Mouse (Mus musculus): Measurements from ENCODE around the gene Gnaz. TPM values are rescaled to one million over a fixed set of nuclear protein-coding genes. Genes with fewer than 3 reads are reported as not detected.

Gene Gnaz
- total and polyA plus RNA-seq, 3 experiments = 0.80 to 1.3 (median 1.0) TPM

- WGBS = 92% methylated on average over 2 of the region's 2 CpGs
- intact Hi-C loops (cut with DNase I) = no loop called here
- Histone ChIP-seq H3K79me2 (replicated peaks; ENCODE audit: control insufficient read depth, insufficient read depth, low read length) (no peaks in the 10 kb centered on the region), H3K36me3 (ENCODE audit: control insufficient read depth, insufficient read depth, low read length) (no peaks in the 10 kb centered on the region), H3K27ac (no peak overlapping the region), H3K4me1 (ENCODE audit: control insufficient read depth, insufficient read depth, low read length) (no peaks in the 10 kb centered on the region), H3K27me3 (ENCODE audit: control insufficient read depth, insufficient read depth, low read length) (no peaks in the 10 kb centered on the region; the same call in 1 of the 2 replicates), H3K4me3 (no peak overlapping the region), H3K9ac (ENCODE audit: low read depth, low read length) (no peak overlapping the region)
- TF ChIP-seq POLR2A (IDR thresholded peaks at IDR 0.05; ENCODE audit: insufficient read depth, low read depth, low read length) = no peak
- TF ChIP-seq EP300 (IDR thresholded peaks at IDR 0.05; ENCODE audit: insufficient read depth, low read depth, low read length) = no peak
- no peak for TF ChIP-seq CTCF (IDR thresholded peaks at IDR 0.05)
- DNase-seq = no peak
Measured at GRCm38 (mm10) chr10:74969266-74969665, 2.3 kb downstream of the Gnaz start.

- TF ChIP-seq CTCF (IDR thresholded peaks at IDR 0.05) (no peak), EP300 (IDR thresholded peaks at IDR 0.05; ENCODE audit: insufficient read depth, low read depth, low read length) (no peak), POLR2A (IDR thresholded peaks at IDR 0.05; ENCODE audit: insufficient read depth, low read depth, low read length) (no peak)
- DNase-seq = no peak
- intact Hi-C loops (cut with DNase I) = no loop called here
- Histone ChIP-seq H3K27ac (no peak overlapping the region), H3K4me1 (ENCODE audit: control insufficient read depth, insufficient read depth, low read length) (no peaks in the 10 kb centered on the region), H3K9ac (ENCODE audit: low read depth, low read length) (no peak overlapping the region), H3K4me3 (no peak overlapping the region), H3K36me3 (ENCODE audit: control insufficient read depth, insufficient read depth, low read length) (no peaks in the 10 kb centered on the region), H3K27me3 (ENCODE audit: control insufficient read depth, insufficient read depth, low read length) (no peaks in the 10 kb centered on the region), H3K79me2 (replicated peaks; ENCODE audit: control insufficient read depth, insufficient read depth, low read length) (no peaks in the 10 kb centered on the region)
- WGBS = 77% methylated on average over 6 of the region's 6 CpGs
Measured at GRCm38 (mm10) chr10:74973026-74973425, 6.0 kb downstream of the Gnaz start.

GRCm38 (mm10) chr10:74975626-74976025, 8.6 kb downstream of the Gnaz start:
- H3K27me3 ChIP-seq (ENCODE audit: control insufficient read depth, insufficient read depth, low read length) = no peaks in the 10 kb centered on the region
- WGBS = 49% methylated on average over 7 of the region's 7 CpGs
- no peak overlapping the region for H3K4me3 ChIP-seq
- H3K9ac ChIP-seq (ENCODE audit: low read depth, low read length) = no peak overlapping the region
- no peaks in the 10 kb centered on the region for H3K36me3 ChIP-seq (ENCODE audit: control insufficient read depth, insufficient read depth, low read length)
- TF ChIP-seq CTCF (IDR thresholded peaks at IDR 0.05) = no peak
- TF ChIP-seq POLR2A (IDR thresholded peaks at IDR 0.05; ENCODE audit: insufficient read depth, low read depth, low read length) = no peak
- no peak for TF ChIP-seq EP300 (IDR thresholded peaks at IDR 0.05; ENCODE audit: insufficient read depth, low read depth, low read length)
- no peak overlapping the region for H3K27ac ChIP-seq
- intact Hi-C loops (cut with DNase I) = no loop called here
- no peaks in the 10 kb centered on the region for H3K4me1 ChIP-seq (ENCODE audit: control insufficient read depth, insufficient read depth, low read length)
- DNase-seq = no peak
- no peaks in the 10 kb centered on the region for H3K79me2 ChIP-seq (replicated peaks; ENCODE audit: control insufficient read depth, insufficient read depth, low read length)

GRCm38 (mm10) chr10:74976429-74976828, 9.5 kb downstream of the Gnaz start:
- Histone ChIP-seq H3K79me2 (replicated peaks; ENCODE audit: control insufficient read depth, insufficient read depth, low read length) (no peaks in the 10 kb centered on the region), H3K27ac (no peak overlapping the region), H3K9ac (ENCODE audit: low read depth, low read length) (no peak overlapping the region), H3K36me3 (ENCODE audit: control insufficient read depth, insufficient read depth, low read length) (no peaks in the 10 kb centered on the region), H3K4me1 (ENCODE audit: control insufficient read depth, insufficient read depth, low read length) (no peaks in the 10 kb centered on the region), H3K27me3 (ENCODE audit: control insufficient read depth, insufficient read depth, low read length) (no peaks in the 10 kb centered on the region), H3K4me3 (no peak overlapping the region)
- intact Hi-C loops (cut with DNase I) = no loop called here
- DNase-seq = no peak
- 77% methylated on average over 7 of the region's 7 CpGs for WGBS
- TF ChIP-seq CTCF (IDR thresholded peaks at IDR 0.05) (no peak), POLR2A (IDR thresholded peaks at IDR 0.05; ENCODE audit: insufficient read depth, low read depth, low read length) (no peak)

GRCm38 (mm10) chr10:74978056-74978455, 11.1 kb downstream of the Gnaz start:
- TF ChIP-seq EP300 (IDR thresholded peaks at IDR 0.05; ENCODE audit: insufficient read depth, low read depth, low read length) = no peak
- no peak for TF ChIP-seq CTCF (IDR thresholded peaks at IDR 0.05)
- TF ChIP-seq POLR2A (IDR thresholded peaks at IDR 0.05; ENCODE audit: insufficient read depth, low read depth, low read length) = no peak
- Histone ChIP-seq H3K79me2 (replicated peaks; ENCODE audit: control insufficient read depth, insufficient read depth, low read length) (no peaks in the 10 kb centered on the region), H3K27ac (no peak overlapping the region), H3K27me3 (ENCODE audit: control insufficient read depth, insufficient read depth, low read length) (no peaks in the 10 kb centered on the region), H3K36me3 (ENCODE audit: control insufficient read depth, insufficient read depth, low read length) (no peaks in the 10 kb centered on the region), H3K9ac (ENCODE audit: low read depth, low read length) (no peak overlapping the region), H3K4me3 (no peak overlapping the region), H3K4me1 (ENCODE audit: control insufficient read depth, insufficient read depth, low read length) (no peaks in the 10 kb centered on the region)
- DNase-seq = no peak
- intact Hi-C loops (cut with DNase I) = no loop called here
- 68% methylated on average over 4 of the region's 4 CpGs for whole genome bisulfite sequencing

- Histone ChIP-seq H3K79me2 (replicated peaks; ENCODE audit: control insufficient read depth, insufficient read depth, low read length) (no peaks in the 10 kb centered on the region), H3K4me3 (no peak overlapping the region), H3K27me3 (ENCODE audit: control insufficient read depth, insufficient read depth, low read length) (no peaks in the 10 kb centered on the region), H3K36me3 (ENCODE audit: control insufficient read depth, insufficient read depth, low read length) (no peaks in the 10 kb centered on the region), H3K27ac (no peak overlapping the region), H3K9ac (ENCODE audit: low read depth, low read length) (no peak overlapping the region), H3K4me1 (ENCODE audit: control insufficient read depth, insufficient read depth, low read length) (no peaks in the 10 kb centered on the region)
- intact Hi-C loops (cut with DNase I) = no loop called here
- 84% methylated on average over 12 of the region's 12 CpGs for WGBS
- TF ChIP-seq EP300 (IDR thresholded peaks at IDR 0.05; ENCODE audit: insufficient read depth, low read depth, low read length) (no peak), POLR2A (IDR thresholded peaks at IDR 0.05; ENCODE audit: insufficient read depth, low read depth, low read length) (no peak), CTCF (IDR thresholded peaks at IDR 0.05) (no peak)
- DNase-seq = no peak
Measured at GRCm38 (mm10) chr10:74981159-74981558, 14.2 kb downstream of the Gnaz start.

Data from heart, adult 2 months (tissue).